Mouse (Mus musculus) lung, postnatal 0 days (tissue): Measurements from ENCODE around the gene Herc6.

ENCODE experiments used
- CTCF ChIP-seq: IDR thresholded peaks from 2 replicates; pipeline ENCODE4 v1.5.1; 2016; ENCODE audit warnings: antibody characterized with exemption, mild to moderate bottlenecking
- EP300 ChIP-seq: IDR thresholded peaks from 2 replicates; pipeline ENCODE4 v1.6.1; 2016; ENCODE audit warnings: antibody characterized with exemption, mild to moderate bottlenecking, control low read depth

- TF ChIP-seq CTCF, result no peak
- TF ChIP-seq EP300, result no peak
Observed at GRCm38 (mm10) chr6:57531441-57531840, 49.4 kb upstream of the Herc6 start.
